Mouse (Mus musculus): Measurements from ENCODE around the gene Rara.
"Not testable (repeated sequence)": the region's sequence is repeated elsewhere in the genome, so short reads cannot be mapped to it uniquely, and the experiment has no call there.

Rara gene

DNA sequence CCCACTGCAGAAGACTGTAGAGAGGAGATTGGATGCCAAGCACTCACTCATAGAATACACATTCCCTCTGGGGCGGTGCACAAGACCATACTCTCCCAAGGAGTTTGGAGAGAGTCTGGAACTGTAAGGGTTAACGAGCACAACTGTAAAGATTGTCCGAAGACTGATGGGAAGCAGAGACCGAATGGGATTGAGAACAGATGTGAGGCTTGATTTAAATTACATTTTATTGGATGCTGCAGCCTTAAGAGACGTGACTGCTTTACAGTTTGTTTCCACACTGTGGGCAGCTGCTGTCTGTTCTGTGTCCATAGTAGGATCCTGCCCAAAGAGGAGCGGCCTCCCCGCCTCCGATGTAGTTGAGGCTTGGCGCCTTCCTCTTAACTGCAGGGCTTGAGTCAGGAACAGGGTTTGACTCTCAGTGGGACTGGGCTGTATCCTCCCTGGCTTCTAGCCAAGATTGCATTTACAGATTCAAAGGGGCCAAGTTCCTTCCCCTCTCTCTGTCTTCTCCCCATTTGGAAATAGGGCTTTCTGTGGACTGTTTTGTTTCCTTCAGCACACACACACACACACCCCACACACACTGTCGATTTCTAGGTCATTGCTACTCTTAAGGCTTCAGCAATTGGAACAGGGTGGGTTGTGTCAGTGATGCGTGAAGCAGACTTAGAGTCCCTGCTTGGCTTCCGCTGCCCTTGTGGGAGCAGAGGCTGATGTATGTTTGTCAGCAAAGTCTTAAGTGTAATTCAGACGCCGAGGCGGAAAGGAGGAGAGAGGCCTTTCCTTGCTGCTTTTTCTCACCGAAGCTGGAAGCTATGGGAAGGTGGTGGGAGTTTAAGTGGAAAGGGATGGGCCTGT lies 4.5 kb upstream of the Rara start:
- not testable (repeated sequence) for DNase-seq (ENCODE audit: low spot score in 2 of 2)

DNA sequence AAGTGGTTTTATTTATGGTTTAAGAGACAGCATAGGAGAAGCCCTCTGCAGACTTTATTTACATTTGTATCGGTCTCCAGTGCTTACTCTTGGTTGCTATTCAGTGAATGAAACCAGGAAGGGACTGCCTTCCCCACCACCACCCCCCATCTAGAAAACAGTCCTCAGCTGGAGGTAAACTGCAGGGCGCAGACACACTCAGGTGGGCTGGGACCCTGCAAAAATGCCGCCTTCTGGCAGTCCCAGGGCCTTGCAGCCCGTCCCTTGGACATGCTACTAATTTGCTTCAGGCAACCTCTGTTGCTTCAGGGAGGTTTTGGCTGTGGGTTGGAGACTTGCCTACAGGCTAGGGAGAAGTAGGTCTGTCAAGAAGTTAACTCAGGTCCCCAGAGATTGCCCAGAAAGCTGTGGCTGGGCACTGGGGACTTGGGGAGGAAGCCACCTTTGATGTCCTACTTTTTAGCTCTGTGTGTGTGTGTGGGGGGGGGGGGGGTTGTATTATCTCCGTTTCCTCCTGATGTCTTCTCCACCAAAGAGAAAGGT lies 2.9 kb upstream of the Rara start:
- no peak for DNase-seq (ENCODE audit: low spot score in 2 of 2)

DNA sequence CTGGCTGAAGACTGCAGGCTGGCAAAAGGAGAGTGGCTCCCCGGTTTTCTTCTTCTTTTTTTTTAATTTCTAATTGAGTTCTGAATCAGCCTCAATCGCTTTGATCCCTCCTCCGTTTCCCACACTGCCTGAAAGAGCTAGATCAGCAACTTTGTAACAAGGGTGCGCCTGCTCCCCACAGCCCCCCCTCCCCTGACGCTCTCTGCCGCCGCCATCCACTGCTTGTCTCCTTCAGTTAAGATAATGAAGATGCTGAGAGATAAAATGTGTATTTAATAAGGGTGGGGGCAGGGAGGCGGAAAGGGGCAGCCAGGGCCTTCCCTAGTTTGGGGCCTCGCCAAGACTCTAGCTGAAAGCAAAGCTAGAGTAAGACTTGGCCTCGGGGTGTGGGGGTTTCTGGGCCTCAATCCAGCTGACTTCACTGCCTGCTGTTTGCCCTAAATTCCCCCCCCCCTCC lies 2.3 kb upstream of the Rara start:
- no peak for DNase-seq (ENCODE audit: low spot score in 2 of 2)

DNA sequence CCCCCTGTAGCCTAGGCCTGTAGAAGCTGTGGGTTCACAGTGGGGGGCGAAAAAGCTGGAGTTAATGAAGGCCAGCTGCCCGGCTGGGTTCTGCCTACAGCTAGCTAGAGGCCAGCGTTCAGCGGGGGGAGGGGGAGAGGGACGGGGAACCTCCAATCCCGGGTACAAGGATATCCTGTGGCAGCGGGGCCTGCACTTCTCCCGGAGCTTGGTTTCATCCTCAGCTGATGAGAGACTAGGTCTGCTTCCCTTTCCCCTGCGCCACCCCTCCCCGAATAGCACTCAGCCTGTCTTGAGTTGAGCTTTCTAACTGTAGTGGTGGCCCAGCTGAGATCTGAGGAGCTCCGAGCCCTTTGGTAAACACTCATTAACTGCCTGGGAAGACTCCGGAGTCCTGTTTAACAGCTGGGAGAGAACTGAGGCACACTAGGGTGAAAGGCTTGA lies 1.7 kb upstream of the Rara start:
- no peak for DNase-seq (ENCODE audit: low spot score in 2 of 2)

DNA sequence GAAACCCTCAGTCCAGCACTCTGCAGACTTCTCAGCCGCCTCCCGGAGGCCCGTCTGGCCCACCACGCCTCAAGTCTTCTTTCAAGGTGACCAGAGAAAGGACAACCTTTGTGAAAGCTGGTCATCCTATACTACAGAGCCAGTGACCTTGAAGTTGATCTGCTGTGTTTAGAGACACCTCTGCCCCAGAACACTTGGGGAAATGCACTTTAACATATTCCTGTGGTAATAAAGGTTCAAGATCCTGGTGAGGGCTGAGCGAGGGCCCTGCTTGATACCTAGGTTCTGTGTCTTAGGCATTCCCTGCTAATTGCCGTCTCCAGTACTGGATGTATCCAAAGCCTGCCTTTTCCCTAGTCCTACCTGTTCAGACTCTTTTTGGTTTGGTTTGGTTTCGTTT lies 1.1 kb upstream of the Rara start:
- DNase-seq (ENCODE audit: low spot score in 2 of 2): no peak

DNA sequence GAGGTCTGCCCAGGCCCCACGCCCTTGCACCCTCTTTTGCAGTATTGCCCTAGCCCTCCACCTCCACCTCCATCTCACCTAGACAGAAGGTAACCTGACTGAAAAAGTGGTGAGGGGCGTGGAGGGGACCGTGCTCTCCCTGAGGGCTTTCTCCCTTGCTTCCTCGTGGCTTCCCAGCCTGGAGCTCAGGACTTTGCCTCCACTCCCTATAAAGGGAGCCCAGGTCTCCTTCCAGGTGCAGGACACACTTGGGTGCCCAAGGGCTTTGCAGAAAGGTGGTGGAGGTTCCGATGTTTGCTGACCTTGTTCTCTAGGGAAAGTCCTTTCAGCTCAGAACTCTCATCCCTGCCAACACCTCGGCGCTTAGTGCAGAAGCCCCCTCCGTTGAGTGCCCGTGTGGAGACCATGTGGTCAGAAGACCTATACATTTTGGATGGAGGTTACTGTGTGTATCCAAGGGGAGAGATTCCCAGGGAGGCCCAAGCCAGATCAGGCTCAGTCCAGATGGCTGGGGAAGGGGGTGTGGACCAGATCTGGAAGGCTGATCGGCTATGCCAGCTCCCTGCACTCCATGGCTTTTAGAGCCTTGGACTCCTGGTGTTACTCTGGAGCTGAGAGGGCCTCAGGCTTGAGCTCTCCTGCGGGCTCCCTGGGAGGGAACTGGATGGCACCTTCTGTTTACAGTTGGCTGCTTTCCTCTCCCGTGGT lies 722 bp downstream of the Rara start:
- DNase-seq (ENCODE audit: low spot score in 2 of 2): no peak

DNA sequence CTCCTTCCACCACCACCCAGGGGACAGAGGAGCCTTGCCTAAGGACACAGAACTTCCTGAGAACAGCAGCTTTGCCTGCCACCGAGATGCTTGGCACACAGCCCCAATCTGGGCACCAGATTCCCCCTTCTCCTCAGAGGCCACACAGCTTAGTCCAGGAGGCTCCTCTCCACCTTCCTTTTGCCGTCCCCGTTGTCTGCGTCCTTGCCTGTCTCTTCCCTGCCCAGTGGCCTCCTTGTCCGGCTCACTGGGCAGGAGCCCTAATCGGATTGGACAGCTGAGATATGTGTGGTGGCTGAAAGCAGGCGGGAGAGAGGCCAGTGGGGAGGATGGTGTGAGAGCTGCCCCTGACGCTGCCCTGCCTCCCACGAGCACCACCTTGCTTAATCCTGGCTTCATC lies 1.9 kb downstream of the Rara start:
- DNase-seq (ENCODE audit: low spot score in 2 of 2): no peak

DNA sequence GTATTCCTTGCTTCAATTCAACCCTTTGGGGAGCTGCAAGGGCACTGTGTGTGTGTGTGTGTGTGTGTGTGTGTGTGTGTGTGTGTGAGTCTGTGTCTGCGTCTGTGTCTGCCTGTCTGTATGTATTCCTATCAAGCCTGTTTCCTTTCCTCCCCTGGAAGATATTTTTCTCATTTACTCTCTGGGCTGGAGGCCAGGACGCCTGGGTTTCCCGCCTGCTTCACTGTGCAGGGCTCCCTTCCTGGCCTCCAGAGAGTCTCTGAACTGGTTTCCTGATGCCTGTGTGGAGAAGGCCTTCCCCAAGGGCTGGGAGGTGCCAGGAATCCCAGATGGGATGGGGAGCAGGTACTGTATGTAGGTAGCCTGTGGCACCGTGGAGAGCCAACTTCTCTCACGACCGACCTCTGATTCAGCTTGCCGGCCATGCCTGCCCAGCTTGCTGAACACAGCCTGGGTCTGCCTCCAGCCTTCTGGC lies 2.5 kb downstream of the Rara start:
- DNase-seq (ENCODE audit: low spot score in 2 of 2): no peak

DNA sequence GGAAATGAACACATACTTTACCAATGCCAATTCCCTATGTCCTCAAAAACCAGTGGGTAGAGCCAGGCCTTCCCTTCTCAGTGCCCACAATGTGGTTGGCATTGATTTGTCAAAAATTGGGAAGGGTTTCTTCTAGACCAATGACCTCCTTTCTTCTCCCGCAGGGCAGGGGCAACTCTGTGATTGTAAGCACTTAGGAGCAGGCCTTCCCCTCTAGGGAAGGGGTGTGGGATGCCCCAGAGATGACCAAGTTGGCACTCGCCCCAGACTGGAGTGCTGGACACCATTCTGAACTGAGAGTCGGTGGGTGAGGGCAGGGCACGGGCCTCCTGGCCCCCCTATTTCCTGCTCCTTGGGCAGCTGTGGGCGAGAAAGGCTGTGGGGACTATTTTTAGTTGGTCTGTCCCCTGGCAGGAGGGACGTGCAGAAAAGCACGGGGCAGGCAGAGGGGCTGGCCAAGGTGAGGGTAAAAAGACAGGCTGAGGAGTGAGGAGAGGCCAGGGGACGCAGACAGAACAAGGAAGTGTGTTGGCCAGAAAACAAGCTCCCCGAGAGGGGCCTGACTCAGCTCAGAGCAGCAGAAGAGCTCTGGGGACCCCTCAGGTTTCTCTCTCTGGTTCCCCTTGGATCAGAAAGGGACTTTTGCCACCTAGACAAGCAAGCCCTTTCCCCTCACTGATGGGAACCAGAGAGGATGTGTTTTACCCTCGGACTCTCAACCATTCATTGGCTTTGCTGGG lies 3.3 kb downstream of the Rara start:
- DNase-seq (ENCODE audit: low spot score in 2 of 2): no peak

DNA sequence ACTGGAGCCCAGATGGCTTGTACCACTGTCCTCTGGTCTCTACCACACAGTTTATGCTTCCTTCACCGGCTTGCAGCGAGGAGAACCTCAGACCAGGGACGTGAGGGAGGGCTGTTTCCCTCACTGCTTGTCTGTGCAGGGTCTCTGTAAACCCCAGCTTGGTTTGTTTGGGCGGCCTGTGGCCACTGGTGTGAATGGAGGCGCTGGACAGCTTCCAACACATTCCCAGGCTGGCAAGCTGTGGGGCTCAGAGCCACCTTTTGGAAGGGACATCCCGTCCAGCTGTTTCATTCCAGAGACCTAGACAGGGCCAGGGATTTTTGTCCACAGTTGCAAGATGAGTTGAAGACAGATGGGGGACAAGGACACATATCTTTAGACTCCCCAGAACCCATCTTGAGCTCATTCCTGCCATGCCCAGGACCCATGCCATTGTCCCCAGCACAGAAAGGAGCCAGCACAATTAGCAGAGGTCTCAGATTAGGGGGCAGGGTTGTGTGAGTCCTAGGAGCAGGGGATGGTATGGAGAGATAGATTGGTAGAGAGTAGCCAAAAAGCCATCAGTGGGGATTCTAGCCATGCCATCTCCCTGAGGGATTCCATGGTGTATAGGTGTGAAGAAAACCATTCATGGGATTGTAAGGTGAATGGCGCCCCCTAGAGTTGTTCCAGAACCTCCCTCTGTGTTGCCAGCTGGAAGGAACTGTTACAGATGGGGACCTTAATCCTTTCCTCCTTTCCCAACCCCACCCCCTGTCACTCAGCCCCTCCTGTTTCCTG lies 4.1 kb downstream of the Rara start:
- no peak for DNase-seq (ENCODE audit: low spot score in 2 of 2)

DNA sequence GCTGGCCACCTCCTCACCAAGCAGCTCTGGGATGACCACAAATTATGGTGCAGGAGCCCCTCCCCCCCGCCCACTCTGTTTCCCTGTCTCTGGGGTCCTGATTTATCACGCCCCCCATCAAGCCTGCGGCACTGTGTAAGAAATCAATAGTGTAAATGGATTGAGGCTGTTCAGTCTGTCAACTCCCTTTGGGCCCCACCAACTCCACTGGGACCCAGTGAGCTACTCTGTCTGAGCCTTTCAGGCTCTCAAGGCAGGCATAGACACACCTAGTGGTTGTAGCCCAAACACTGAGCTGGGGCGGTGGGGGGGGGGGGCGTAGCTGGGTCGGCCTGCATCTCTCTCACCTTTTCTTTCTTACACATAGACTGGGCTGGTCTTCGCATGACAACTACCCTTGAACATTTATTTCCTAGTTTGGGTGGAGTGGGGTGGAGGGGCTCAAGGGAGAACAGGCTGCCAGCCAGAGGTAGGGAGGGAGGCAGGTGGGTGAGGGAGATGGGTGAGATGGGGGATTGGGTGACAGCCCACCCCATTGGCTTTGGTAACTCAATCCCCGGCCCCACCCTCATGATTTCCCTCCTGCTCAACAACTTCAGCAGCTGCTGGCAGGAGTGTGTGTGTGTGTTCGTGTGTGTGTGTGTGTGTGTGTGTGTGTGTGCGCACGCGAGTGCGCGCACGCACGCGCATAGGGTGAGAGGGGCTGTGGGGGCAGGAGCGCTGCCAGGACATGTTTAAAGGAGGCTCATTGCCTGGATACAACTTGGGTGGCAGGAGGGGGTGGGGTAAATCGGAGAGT lies 4.9 kb downstream of the Rara start:
- DNase-seq (ENCODE audit: low spot score in 2 of 2): no peak

DNA sequence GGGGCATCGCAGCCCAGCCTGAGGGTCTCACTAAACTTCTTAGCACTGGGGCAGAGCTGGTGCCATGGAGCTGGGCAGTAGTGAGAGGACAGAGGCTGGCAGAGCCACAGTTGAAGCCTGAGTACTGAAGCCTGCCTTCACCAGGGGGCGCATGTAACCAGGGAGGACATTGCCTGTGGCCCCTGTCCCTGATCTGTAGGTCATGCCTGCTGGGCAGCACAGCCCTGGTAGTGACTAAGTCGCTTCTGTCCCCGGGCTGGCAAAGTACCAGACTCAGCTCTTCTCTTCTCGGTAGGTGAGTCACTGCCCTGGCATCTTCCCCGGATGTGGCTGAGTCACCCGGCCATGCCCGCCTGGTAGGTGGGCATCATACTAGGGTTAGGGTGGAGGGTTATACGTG lies 5.5 kb downstream of the Rara start:
- no peak for DNase-seq (ENCODE audit: low spot score in 2 of 2)

DNA sequence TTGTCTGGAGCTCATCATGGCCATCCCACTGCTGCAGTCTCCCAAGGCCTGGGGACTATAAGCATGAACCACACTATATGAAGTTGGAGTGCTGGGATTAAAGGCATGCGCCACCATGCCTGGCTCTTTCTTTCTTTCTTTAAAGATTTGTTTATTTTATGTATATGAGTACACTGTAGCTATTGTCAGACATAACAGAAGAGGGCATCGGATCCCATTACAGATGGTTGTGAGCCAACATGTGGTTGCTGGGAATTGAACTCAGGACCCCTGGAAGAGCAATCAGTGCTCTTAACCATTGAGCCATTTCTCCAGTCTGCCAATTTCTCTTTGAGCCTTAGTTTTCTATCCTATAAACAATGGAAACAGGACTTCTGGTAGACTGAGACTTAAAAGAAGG lies 6.2 kb downstream of the Rara start:
- not testable (repeated sequence) for DNase-seq (ENCODE audit: low spot score in 2 of 2)

DNA sequence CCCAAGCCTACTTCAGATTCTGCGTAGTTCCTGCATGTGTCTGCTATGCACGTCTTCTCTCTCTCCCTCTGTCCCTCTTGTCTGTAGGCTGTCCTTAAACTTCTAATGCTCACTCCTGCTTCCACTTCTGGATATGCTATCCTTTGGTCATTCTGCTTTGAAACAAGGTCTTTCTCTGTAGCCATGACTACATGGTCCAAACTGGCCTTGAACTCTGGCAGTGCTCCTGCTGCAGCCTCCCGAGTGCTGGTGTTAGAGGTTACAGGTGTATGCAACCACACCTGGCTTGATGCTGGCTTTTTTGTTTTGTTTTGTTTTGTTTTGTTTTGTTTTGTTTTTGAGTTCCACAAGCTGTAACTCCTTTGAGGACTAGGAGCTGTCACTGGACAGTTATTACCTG lies 6.7 kb downstream of the Rara start:
- no peak for DNase-seq (ENCODE audit: low spot score in 2 of 2)

DNA sequence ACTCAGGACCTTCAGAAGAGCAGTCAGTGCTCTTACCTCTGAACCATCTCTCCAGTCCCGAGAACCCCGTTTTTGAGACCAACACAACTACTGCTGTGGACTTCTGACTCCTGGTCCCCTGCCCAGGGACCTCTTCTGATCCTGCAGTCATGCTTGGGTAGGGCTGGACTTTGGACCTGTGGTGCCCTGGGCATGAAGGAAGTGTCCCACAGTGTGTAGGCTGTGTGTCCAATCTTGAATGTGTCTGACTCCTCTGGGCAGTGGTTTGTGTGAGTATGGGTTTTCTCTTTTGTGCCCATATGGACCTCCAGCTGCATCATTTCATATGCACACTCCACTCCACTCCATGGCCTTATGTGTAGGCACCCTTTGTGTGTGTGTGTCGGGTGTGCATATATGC lies 7.5 kb downstream of the Rara start:
- DNase-seq (ENCODE audit: low spot score in 2 of 2): no peak

DNA sequence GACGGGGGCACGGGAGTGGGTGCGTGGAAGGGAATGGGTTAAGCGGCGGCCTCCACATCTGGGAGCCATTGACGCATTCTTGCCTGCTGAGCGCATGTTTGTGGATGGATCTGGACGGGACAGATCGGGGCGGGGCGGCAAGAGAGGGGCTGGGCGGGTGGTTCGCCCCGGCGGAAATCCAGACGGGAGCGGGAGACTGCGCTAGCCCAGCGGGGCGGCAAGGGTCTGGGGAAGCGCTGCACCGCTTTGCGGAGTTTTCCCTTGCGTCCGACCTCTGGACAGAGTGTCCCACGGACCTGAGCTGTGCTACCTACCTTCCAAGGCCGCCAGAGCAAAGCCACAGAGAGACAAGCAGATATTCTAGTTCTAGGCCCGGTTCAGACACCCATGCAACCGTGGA lies 8.6 kb downstream of the Rara start:
- DNase-seq (ENCODE audit: low spot score in 2 of 2): peak; percentile 71 to 85

DNA sequence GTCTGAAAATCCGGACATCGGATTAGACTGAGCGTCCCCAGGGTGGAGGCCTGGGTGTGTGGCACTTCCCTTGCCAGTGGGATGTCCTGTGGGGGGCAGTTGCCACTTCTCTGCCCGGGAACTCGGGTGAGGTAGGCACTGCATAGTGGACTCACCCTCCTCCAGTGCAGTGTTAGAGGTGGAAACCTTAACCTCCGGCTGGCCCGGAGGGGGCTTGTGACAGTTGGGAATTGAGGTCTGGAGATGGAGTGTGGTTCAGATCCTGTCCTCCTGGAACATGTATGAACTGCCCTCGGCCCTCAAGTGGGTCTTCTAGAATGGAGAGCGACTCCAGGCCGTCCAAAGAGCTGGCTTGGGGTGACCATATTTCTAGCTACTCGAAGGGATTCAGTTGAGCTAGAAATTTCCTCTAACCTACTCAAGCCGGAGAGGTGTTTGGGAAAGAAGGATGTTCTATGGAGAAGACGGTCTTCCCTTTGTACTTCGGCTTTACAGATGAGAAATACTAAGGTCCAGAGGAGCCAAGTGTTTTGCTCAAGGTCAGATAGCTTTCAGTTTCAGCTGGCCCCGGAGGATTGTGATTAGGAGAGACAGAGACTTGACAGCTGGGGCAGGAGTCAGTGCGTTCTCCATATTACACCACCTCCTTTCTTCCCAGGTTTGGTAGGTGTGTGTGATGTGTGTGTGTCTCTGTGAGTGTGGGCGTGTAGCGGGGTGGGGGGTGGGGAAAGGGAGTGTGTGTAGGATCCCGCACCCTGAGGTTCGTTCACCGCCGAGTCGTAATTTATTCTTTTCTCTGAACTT lies 9.2 kb downstream of the Rara start:
- no peak for DNase-seq (ENCODE audit: low spot score in 2 of 2)

DNA sequence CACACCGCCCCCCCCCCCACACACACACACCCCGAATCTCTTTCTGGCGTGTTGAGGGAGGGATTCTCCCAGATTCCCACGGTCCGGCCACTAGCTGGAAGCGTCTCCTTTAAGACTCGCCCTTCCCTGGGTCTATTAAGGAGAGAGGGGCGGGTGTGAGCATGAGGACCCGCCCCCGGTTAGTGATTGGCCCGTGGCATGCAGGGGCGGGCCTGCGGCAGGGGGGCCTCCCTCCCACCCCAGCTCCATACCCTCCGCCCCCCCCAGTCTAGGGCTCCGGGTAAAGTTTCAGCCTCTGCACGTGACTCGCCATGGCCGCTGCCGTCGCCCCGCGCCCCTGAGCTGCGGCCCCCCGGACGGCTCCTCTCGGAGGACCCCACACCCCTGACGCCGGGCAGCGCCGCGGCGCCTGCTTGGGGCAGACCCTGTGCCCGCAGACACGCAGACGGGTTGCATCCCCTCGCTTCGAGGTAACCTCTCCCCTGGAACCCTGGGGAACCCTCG lies 9.8 kb downstream of the Rara start:
- DNase-seq (ENCODE audit: low spot score in 2 of 2): peak; percentile 90 to 91
